Mouse (Mus musculus) limb, embryonic 10.5 days (tissue): Measurements from ENCODE around the gene Epo. TPM values are rescaled to one million over a fixed set of nuclear protein-coding genes. Genes with fewer than 3 reads are reported as not detected.

Experiments used
- DNase-seq: peaks from one replicate; pipeline ENCODE4 v3.0.0-alpha.2; 2017; ENCODE audit warnings: low spot score
- H3K27ac ChIP-seq: fragments of 300-500 bp; sonication (generic); 2 replicates; pipeline ENCODE4 v1.5.1; 2016; ENCODE audit warnings: mild to moderate bottlenecking
- H3K27me3 ChIP-seq: fragments of 300-500 bp; sonication (generic); 2 replicates; pipeline ENCODE4 v1.6.1; 2016; ENCODE audit warnings: low read depth, mild to moderate bottlenecking; ENCODE audit not compliant: poor library complexity, severe bottlenecking
- H3K36me3 ChIP-seq: fragments of 300-500 bp; sonication (generic); 2 replicates; pipeline ENCODE4 v1.6.1; 2016; ENCODE audit warnings: mild to moderate bottlenecking, moderate library complexity
- H3K4me1 ChIP-seq: fragments of 300-500 bp; sonication (generic); 2 replicates; pipeline ENCODE4 v1.6.1; 2016
- H3K4me3 ChIP-seq: fragments of 300-500 bp; sonication (generic); 2 replicates; pipeline ENCODE4 v1.5.1; 2016; ENCODE audit warnings: mild to moderate bottlenecking, moderate library complexity
- H3K9me3 ChIP-seq: fragments of 300-500 bp; sonication (generic); replicated peaks from 2 replicates; pipeline ENCODE4 v1.6.1; 2016; ENCODE audit warnings: mild to moderate bottlenecking
- WGBS: fragments of 180-500 bp; shearing (Covaris S2); methylation state at CpG from one replicate; pipeline ENCODE4 v1.1.7; 2016; 5-methylcytosine and 5-hydroxymethylcytosine counted together
- polyA plus RNA-seq: library from polyadenylated mRNA; unstranded; fragments of >200 nt; fragmentation: Nextera tagmentation; extraction: Ambion mirVana; gene quantifications from 2 replicates; pipeline ENCODE4 v1.2.1, GENCODE M21; 2016

The Epo gene
- polyA plus RNA-seq = 1.5 and 2.4 TPM in 2 replicates

DNA sequence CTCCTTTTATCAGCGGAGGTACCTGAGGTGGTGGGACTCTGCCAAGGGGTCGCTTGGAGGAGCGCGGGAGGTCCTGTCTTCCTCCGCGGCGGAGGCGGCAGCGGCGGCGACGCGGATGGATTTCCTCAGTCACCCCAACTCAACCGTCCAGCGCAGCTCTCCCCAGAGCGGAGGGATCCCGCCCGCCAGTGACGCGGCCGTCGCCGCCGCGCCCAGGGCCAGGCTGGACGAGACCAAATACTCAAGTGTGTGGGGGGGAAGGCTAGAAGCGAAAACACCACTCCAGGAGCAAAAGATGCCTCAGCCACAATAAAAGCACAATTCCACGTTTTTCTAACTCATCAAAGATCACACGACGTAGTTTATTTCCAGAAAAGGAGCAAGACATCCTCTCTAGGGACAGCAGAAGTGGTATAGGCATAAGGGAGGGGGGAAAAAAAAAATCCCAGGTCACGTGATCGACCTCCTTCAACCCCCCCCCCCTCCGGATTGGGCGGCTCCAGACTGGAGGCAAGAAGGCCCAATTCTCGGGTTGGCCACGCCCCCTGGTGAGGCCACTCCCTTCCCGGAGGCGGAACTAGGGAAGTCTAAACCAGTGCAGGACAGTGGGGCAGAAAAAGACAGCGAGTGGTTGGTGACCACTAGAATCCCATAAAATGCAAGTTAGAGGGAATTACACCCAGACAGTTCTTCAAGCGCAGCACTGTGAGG lies at the start of gene Epo, which contains the start of gene Gnb2:
Gene Epo, minus strand, starts transcription at position 126 of the 711 bp plus-strand sequence.
Gene Gnb2, minus strand, starts transcription at position 394 of the 711 bp plus-strand sequence.
- peak; percentile 99 for DNase-seq
- H3K9me3 ChIP-seq = no peaks in the 10 kb centered on the region
- H3K4me1 ChIP-seq = peaks cover 41% of the 10 kb centered on the region
- peaks cover 24% of the 10 kb centered on the region for H3K36me3 ChIP-seq
- peak within 1 kb of the TSS; percentile 77 for H3K4me3 ChIP-seq
- no peaks in the 10 kb centered on the region for H3K27me3 ChIP-seq
- peak within 1 kb of the TSS; percentile 97 for H3K27ac ChIP-seq
- WGBS = under 1% methylated on average over 40 of the region's 40 CpGs

DNA sequence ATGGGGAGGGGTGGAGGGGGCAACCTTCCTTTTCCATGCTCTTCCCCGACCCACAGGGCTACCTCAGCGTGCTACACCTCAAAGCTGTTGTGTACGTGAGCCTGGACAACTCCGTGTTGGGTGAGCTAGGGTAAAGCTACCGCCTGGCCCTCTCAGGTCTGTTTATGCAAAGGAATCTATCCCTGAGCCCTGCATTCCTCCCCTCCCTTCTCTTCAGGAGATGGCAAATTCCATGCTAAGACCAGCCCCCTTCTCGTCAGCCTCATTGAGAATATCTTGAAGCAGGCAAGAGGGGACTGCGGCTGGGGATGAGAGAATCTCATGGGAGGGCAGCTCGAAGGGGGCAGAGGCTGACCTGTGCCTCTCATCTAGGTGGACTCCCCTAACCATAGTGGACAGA lies 49.7 kb upstream of the Epo start:
- Histone ChIP-seq H3K4me3 (no peak overlapping the region), H3K9me3 (no peaks in the 10 kb centered on the region), H3K4me1 (peaks cover 13% of the 10 kb centered on the region), H3K27me3 (peaks cover 41% of the 10 kb centered on the region), H3K27ac (no peak overlapping the region), H3K36me3 (no peaks in the 10 kb centered on the region)
- DNase-seq = no peak
- WGBS = 36% methylated on average over 8 of the region's 8 CpGs

DNA sequence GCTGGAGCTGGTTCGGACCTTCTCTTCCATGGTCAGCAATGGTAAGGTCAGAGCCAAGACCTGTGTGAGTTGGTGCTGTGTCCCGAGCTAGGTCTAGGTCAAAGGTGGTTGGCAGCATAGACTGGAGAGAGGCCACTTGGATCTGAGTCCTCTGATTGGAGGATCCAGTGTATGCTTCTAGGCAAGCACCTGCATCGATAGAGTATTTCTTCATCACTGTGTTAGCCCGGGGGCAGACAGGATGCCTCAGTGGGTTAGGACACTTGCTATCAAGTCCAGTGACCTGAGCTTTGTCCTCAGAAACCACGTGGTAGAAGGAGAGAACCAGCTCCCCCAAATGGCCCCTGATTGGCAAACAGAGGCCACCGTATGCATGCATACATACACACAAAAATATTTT lies 47.2 kb upstream of the Epo start:
- Histone ChIP-seq H3K27ac (no peak overlapping the region), H3K36me3 (no peaks in the 10 kb centered on the region), H3K27me3 (peaks cover 56% of the 10 kb centered on the region), H3K4me1 (peaks cover 13% of the 10 kb centered on the region), H3K4me3 (no peak overlapping the region), H3K9me3 (no peaks in the 10 kb centered on the region)
- DNase-seq = no peak
- WGBS = 81% methylated on average over 6 of the region's 6 CpGs

DNA sequence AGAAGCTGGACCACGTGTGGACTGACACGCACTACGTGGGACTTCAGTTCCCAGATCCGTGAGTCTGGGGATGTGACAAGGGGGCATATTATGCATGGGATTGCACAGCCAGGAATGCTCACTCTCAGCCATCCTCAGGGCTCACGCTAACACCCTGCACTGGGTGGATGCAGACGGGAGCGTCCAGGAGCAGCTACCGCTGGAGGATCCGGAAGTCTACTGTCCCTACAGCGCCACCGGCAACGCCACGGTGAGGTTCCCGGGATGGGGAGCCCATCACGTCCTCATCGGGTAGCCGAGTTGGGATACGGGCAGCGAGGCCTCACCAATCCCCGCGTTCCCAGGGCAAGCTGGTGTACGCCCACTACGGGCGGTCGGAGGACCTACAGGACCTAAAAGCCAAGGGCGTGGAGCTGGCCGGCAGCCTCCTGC lies 41.4 kb upstream of the Epo start:
- Histone ChIP-seq H3K4me3 (peak overlapping the region; percentile 38), H3K36me3 (no peaks in the 10 kb centered on the region), H3K9me3 (no peaks in the 10 kb centered on the region), H3K4me1 (peaks cover 10% of the 10 kb centered on the region), H3K27me3 (peaks cover 35% of the 10 kb centered on the region), H3K27ac (0 out of 2 replicates have a peak overlapping the region, but pooled peaks have one; percentile 12)
- peak; percentile 57 for DNase-seq
- WGBS = 6% methylated on average over 27 of the region's 27 CpGs

DNA sequence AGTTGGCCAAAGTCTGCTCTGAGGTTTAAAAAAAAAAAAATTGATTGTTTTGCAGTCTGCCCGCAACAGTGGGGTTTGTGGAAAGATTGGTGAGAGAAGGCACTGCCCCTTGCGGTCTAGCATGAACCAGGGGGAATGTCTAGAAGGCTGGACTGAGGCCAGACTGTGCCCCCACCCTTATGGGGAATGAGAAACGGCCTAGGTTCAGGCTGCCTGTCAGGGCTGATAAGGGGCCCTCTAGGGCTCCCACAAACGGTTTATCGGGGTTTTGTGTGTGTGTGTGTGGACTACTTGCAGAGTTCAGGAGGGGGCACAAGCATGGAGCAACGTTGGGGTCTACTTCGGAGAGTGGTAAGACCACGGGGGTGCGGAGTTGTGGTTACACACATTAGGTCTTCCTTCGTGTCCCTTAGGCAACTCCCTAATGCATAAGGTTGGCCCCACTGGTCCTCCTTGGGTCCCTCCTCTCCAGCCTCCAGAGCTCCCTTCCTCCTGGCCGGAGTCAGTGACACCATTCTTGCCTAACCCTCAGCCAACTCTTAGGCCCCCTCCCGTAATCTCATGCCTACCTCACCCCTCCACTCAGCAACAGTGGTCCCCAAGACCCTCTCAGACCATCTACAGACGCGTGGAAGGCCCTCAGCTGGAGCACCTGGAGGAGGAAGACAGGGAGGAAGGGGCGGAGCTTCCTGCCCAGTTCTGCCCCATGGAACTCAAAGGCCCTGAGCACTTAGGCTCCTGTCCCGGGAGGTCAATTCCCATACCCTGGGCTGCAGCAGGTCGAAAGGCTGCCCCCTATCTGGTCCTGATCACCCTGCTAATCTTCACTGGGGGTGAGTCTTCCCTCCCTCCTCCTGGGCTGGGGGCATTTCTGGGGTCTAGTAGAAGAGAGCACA lies 37.9 kb upstream of the Epo start:
- no peak for DNase-seq
- Histone ChIP-seq H3K27me3 (peaks cover 34% of the 10 kb centered on the region), H3K27ac (no peak overlapping the region), H3K4me1 (peaks cover 14% of the 10 kb centered on the region), H3K9me3 (no peaks in the 10 kb centered on the region), H3K36me3 (no peaks in the 10 kb centered on the region), H3K4me3 (no peak overlapping the region)
- WGBS = 83% methylated on average over 17 of the region's 17 CpGs

DNA sequence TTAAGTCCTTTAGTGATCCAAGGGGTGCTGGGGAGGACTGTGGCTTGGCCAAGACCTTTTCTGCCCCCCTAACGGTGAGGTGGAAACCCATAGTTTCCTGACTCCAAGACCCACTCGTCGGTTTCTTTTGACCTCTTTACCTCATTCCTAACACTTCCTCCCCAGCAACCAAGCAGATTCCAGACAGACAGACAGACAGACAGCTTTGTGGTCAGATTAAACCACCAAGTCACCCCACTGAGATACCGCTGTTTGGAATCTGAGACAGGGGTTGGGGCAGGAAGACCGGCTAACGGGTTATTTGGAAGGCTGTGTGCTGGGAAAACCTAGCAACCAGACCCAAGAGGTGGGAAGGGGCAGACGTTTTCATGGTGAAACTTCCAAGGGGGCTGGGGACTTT lies 37.1 kb upstream of the Epo start:
- Histone ChIP-seq H3K4me1 (peaks cover 14% of the 10 kb centered on the region), H3K4me3 (no peak overlapping the region), H3K9me3 (no peaks in the 10 kb centered on the region), H3K27me3 (peaks cover 27% of the 10 kb centered on the region), H3K27ac (no peak overlapping the region), H3K36me3 (no peaks in the 10 kb centered on the region)
- 68% methylated on average over 7 of the region's 7 CpGs for WGBS
- DNase-seq = no peak

DNA sequence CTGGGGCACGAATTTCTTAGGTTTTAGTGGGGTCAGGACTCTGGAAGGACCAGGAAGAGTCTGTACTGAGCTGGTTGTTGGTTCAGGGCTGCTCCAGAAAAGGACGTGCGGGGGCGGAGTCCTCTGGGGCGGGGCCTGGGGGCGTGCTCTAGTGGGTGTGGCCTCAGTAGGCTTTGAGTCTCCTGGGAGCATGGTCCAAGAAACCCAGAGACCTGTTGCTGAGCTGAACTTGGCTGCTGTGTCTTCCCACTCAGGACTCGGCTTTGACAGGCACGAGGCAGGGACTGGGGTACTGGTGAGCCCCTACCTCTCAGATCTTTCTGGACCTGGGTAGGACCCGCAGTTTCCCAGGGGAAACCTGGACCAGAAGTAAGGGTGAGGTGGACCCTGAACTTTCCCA lies 36.6 kb upstream of the Epo start, which contains the start of gene Tfr2:
Gene Tfr2, plus strand, starts transcription at position 176 of the 400 bp plus-strand sequence.
- 30% methylated on average over 9 of the region's 9 CpGs for WGBS
- H3K9me3 ChIP-seq = no peaks in the 10 kb centered on the region
- peaks cover 22% of the 10 kb centered on the region for H3K27me3 ChIP-seq
- H3K27ac ChIP-seq = no peak within 1 kb of the TSS; the same call in 1 of the 2 replicates
- H3K36me3 ChIP-seq = no peaks in the 10 kb centered on the region
- peaks cover 13% of the 10 kb centered on the region for H3K4me1 ChIP-seq
- no peak for DNase-seq
- no peak within 1 kb of the TSS for H3K4me3 ChIP-seq

DNA sequence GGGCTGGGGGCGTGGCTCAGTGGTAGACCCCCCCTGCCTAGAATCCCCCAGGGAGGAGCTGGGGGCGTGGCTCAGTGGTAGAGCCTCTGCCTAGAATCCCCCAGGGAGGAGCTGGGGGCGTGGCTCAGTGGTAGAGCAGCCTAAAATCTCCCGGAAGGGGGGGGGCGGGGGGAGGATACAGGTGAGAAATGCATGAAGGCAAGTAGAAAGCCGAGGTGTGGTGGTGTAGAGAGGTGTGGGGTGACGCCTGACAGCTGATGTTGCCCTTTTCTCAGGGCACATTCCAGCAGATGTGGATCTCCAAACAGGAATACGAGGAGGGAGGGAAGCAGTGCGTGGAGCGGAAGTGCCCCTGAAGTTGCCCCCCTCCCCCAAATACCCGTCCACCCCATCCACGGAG lies 36.0 kb upstream of the Epo start:
- Histone ChIP-seq H3K4me3 (no peak overlapping the region), H3K4me1 (peaks cover 8% of the 10 kb centered on the region; the same call in 1 of the 2 replicates), H3K27ac (no peak overlapping the region), H3K36me3 (no peaks in the 10 kb centered on the region), H3K27me3 (peaks cover 15% of the 10 kb centered on the region), H3K9me3 (no peaks in the 10 kb centered on the region)
- 65% methylated on average over 12 of the region's 12 CpGs for WGBS
- DNase-seq = no peak

DNA sequence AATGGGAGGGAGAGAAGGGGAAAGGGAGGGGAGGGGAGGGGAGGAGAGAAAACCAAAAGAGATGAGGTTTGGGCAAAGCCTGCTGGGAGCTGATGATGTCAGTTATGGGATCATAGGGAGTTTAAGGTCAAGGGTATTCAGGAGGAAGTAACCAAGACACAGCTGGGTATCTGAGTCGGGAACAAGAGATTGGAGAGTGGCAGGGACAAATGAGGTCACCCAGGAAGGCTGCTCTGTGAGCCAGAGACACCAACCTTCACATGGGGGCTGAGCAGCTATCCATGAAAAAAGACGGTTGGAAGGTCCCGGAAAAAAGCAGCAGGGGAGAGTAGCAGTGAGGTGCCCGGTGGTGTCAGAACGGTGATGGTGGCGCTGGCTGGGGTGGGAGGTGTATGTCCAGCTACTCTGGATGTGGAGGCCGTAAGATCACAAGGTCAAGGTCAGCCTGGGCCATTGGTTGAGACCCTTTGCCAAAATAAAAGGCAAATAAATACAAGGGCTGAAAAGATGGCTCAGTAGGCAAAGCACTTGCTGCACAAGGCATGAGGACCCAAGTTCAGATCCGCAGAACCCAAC lies 35.3 kb upstream of the Epo start:
- no peak for DNase-seq
- no peak overlapping the region for H3K4me3 ChIP-seq
- H3K36me3 ChIP-seq = no peaks in the 10 kb centered on the region
- WGBS = 88% methylated on average over 8 of the region's 8 CpGs
- H3K4me1 ChIP-seq = peaks cover 8% of the 10 kb centered on the region; the same call in 1 of the 2 replicates
- peaks cover 8% of the 10 kb centered on the region; the same call in 1 of the 2 replicates for H3K27me3 ChIP-seq
- H3K9me3 ChIP-seq = no peaks in the 10 kb centered on the region
- H3K27ac ChIP-seq = no peak overlapping the region

DNA sequence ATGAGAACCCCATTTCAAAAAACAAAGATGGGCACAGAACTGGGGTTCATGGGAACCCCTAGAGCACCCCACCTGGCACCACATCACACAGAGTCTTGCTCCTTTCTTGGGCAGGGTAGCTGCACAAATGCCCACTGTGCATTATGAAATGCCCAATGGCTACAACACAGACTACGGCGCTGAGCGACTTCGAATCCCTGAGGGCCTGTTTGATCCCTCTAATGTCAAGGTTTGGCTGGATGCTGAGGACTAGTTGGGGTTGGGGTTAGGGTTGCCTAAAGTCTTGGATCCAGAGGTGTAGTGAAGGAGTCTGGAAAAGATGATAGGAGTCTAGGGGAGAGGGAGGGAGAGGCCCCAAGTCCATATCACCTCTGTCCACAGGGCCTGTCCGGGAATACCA lies 33.4 kb upstream of the Epo start:
- Histone ChIP-seq H3K4me3 (no peak overlapping the region), H3K36me3 (no peaks in the 10 kb centered on the region), H3K27ac (no peak overlapping the region), H3K27me3 (0 out of 2 replicates have a peak, but pooled peaks cover 7% of the 10 kb centered on the region), H3K9me3 (no peaks in the 10 kb centered on the region), H3K4me1 (peaks cover 8% of the 10 kb centered on the region; the same call in 1 of the 2 replicates)
- 94% methylated on average over 5 of the region's 5 CpGs for WGBS
- no peak for DNase-seq

DNA sequence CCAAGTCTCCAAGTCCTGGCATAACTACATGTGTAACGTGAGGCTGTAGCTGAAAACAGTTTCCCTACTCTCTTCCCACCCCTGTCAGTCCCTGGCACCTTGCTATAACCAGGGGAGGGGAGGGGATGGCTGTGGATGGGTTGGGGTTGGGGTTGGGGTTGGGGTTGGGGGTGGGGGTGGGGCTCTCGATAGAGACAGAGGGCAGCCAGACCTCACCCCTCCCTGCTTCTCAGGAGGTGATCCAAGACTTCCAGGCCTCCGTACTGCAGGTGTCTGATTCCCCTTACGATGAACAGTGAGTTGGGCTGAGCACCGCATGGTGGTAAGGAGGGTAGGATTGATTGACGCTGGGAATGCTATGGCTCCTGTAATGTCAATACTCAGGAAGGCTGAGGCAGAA lies 32.7 kb upstream of the Epo start:
- 78% methylated on average over 6 of the region's 6 CpGs for WGBS
- no peak for DNase-seq
- Histone ChIP-seq H3K4me1 (peaks cover 8% of the 10 kb centered on the region; the same call in 1 of the 2 replicates), H3K36me3 (no peaks in the 10 kb centered on the region), H3K27me3 (0 out of 2 replicates have a peak, but pooled peaks cover 7% of the 10 kb centered on the region), H3K27ac (no peak overlapping the region), H3K9me3 (no peaks in the 10 kb centered on the region), H3K4me3 (no peak overlapping the region)

DNA sequence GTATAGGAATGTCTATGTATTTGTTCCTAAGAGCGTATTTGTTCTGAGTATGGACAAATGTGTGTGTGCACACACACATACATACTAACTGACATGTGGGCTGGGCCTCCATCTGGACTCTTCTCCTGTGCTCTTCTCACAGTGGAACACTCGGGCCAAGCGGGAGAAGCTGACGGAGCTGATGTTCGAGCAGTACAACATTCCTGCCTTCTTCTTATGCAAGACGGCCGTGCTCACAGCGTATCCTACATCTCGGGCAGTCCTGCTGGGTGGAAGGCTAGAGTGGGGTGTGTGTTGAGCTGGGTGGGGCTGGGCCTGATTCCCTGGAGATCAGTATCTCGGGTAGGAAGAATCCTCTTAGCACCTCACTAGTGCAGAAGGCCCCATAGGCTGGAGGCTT lies 29.9 kb upstream of the Epo start:
- no peaks in the 10 kb centered on the region for H3K4me1 ChIP-seq
- H3K27ac ChIP-seq = no peak overlapping the region
- no peaks in the 10 kb centered on the region for H3K36me3 ChIP-seq
- H3K27me3 ChIP-seq = 0 out of 2 replicates have a peak, but pooled peaks cover 7% of the 10 kb centered on the region
- WGBS = 75% methylated on average over 10 of the region's 10 CpGs
- no peak for DNase-seq
- H3K4me3 ChIP-seq = no peak overlapping the region
- no peaks in the 10 kb centered on the region for H3K9me3 ChIP-seq
